Mouse (Mus musculus): ENCODE data around the gene Rab4b. TPM values are rescaled to one million over a fixed set of nuclear protein-coding genes. Genes with fewer than 3 reads are reported as not detected.

The Rab4b gene
- polyA plus RNA-seq, 1 experiment, result 432 TPM

GRCm38 (mm10) chr7:27136410-27136996 lies 42.2 kb downstream of the Rab4b start:
- TF ChIP-seq GATA1 (IDR thresholded peaks at IDR 0.05; ENCODE audit: low read length), result no peak

GRCm38 (mm10) chr7:27133757-27134156 lies 44.9 kb downstream of the Rab4b start:
- TF ChIP-seq GATA1 (IDR thresholded peaks at IDR 0.05; ENCODE audit: low read length), result no peak

- no peak for TF ChIP-seq GATA1 (IDR thresholded peaks at IDR 0.05; ENCODE audit: low read length)
Measured at GRCm38 (mm10) chr7:27133156-27133555, 45.5 kb downstream of the Rab4b start.

DNA sequence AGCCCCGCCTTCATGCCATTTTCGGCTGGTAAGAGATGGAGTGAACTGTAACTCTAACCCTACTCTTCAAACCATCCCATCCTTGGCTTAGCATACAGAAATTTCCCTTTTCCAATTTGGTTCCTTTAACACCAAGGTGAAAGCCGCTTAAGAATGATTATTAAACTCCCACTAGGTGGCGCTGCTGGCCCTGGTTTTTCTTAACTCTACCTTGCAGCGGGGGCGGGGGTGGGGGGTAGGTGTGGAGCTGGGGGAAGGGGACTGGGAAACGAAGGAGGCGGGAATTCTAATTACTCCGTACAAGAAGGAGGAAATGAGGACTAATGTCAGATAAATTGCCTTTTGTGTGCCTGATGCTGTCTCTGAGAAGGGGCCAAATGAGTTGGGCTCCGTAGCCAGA lies 46.1 kb downstream of the Rab4b start:
- TF ChIP-seq GATA1 (IDR thresholded peaks at IDR 0.05; ENCODE audit: low read length), result no peak

GRCm38 (mm10) chr7:27131387-27131786 lies 47.3 kb downstream of the Rab4b start:
- no peak for TF ChIP-seq GATA1 (IDR thresholded peaks at IDR 0.05; ENCODE audit: low read length)

DNA sequence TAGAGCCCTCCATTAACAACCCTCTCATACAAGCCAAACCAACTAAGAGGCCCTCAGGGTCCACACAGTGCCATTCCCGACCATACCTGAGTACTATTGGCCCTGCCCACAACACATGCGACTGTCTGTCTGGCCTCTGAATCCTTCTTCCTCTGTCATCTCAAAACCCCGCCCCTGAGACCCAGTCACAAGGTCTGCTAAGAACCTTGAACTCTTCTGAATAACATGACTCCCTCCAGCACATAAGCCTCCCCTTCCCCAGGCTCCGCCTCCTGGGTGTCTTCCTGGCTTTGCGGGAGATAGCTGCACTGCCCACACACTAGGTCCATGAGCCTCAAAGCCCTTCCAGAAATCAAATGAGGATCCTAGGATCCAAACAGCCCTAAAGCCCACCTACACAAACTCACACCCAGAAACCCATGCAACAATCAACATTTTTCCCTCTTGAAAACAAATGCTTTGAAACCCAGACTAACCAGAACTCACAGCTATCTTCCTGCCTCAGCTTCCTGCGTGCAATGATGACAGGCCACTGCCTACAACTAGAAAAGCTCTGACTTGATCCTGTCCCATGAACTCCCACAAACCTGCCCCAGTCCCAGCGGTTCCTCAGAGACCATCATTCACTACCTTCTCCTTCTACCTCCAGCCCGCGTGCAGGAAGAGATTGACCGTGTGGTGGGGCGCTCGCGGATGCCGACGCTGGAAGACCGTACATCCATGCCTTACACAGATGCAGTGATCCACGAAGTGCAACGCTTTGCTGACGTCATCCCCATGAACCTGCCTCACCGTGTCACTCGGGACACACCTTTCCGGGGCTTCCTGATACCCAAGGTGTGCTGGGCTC lies 48.0 kb downstream of the Rab4b start:
- TF ChIP-seq GATA1 (IDR thresholded peaks at IDR 0.05; ENCODE audit: low read length), result no peak

DNA sequence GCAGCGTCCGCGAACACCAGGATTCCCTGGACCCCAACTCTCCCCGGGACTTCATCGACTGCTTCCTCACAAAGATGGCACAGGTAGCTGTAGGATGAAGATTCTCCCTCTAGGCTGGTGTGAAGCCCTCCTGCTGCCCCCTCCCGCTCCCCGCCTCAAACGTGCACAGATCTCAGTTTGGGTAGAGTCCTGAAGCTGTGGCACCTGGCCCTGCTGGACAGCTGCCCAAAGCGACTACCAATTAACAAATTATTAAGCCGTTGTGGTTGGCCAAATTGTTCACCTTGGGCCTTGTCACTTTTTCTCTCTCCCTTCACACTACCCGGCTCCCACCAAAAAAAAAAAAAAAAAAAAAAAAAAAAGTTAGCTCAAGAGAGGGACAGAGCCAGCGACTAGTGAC lies 48.9 kb downstream of the Rab4b start:
- no peak for TF ChIP-seq GATA1 (IDR thresholded peaks at IDR 0.05; ENCODE audit: low read length)

GRCm38 (mm10) chr7:27128946-27129345 lies 49.8 kb downstream of the Rab4b start:
- no peak for TF ChIP-seq GATA1 (IDR thresholded peaks at IDR 0.05; ENCODE audit: low read length)

GRCm38 (mm10) chr7:27128162-27128561 lies 50.5 kb downstream of the Rab4b start:
- TF ChIP-seq GATA1 (IDR thresholded peaks at IDR 0.05; ENCODE audit: low read length), result no peak

DNA sequence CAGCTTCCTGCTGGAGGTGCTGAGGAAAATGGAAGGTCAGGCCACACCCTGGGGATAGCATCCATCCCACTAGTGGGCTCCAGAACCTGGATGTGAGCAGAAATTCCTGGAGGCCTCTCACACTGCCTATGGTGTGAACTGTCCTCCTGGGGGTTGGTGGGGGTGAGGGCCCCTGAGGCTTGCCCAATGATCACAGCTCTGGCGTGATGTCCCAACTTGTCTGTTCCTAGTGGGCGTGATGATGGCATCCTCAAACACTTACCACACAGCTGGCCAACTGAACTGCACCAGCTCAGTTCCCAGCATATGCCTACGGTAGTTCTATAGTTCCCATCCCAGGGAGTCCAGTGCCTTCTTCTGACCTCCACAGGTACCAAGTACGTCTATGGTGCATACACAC lies 53.7 kb downstream of the Rab4b start:
- no peak for TF ChIP-seq GATA1 (IDR thresholded peaks at IDR 0.05; ENCODE audit: low read length)

- no peak for TF ChIP-seq GATA1 (IDR thresholded peaks at IDR 0.05; ENCODE audit: low read length)
Measured at GRCm38 (mm10) chr7:27124305-27124832, 54.3 kb downstream of the Rab4b start.

- no peak for TF ChIP-seq GATA1 (IDR thresholded peaks at IDR 0.05; ENCODE audit: low read length)
Measured at GRCm38 (mm10) chr7:27119676-27120075, 59.0 kb downstream of the Rab4b start, which contains the start of gene Cyp2f2. Cyp2f2 (plus strand) TSS chr7:27119909.

Other genes with a start within 250 kb of the Rab4b start
- not detected in 2 replicates for gene Cyp2a22, start 239.5 kb downstream of the Rab4b start, polyA plus RNA-seq (2012)
- gene Cyp2a12, start 149.8 kb downstream of the Rab4b start, polyA plus RNA-seq (2012), result not detected in 2 replicates
- not detected in 2 replicates for gene Cyp2f2, start 59.0 kb downstream of the Rab4b start, polyA plus RNA-seq (2012)
- gene Cyp2t4, start 25.2 kb downstream of the Rab4b start, polyA plus RNA-seq (2012), result not detected in 2 replicates
- gene Egln2, start 12.1 kb downstream of the Rab4b start, polyA plus RNA-seq (2012), result 155 and 188 TPM in 2 replicates
- gene Gm21983, start 2.2 kb upstream of the Rab4b start, polyA plus RNA-seq (2012), result 0.31 TPM in 1 of 2 replicates, not detected in the other
- gene Mia, start 2.3 kb upstream of the Rab4b start, polyA plus RNA-seq (2012), result not detected in 2 replicates
- 8.2 and 10.3 TPM in 2 replicates for gene BC024978, start 16.9 kb upstream of the Rab4b start, polyA plus RNA-seq (2012)
- gene Snrpa, start 17.4 kb upstream of the Rab4b start, polyA plus RNA-seq (2012), result 727 and 966 TPM in 2 replicates
- 5.7 and 6.9 TPM in 2 replicates for gene Itpkc, start 49.8 kb upstream of the Rab4b start, polyA plus RNA-seq (2012)
- gene Coq8b, start 54.1 kb upstream of the Rab4b start, polyA plus RNA-seq (2012), result 74.2 and 74.5 TPM in 2 replicates
- 12.4 and 12.9 TPM in 2 replicates for gene Numbl, start 79.5 kb upstream of the Rab4b start, polyA plus RNA-seq (2012)
- 1.5 TPM in 2 replicates for gene Ltbp4, start 158.8 kb upstream of the Rab4b start, polyA plus RNA-seq (2012)
- 242 and 276 TPM in 2 replicates for gene Shkbp1, start 177.1 kb upstream of the Rab4b start, polyA plus RNA-seq (2012)
- 1.4 and 2.1 TPM in 2 replicates for gene Gm20479, start 178.5 kb upstream of the Rab4b start, polyA plus RNA-seq (2012)